Comparison of ENCODE assay signal across 7 mouse cellular contexts in genomic region chr2:164823181-164823585, GRCm38 (mm10). TPM values are rescaled to one million over a fixed set of nuclear protein-coding genes. Genes with fewer than 3 reads are reported as not detected.
A peak's percentile ranks its signal among the peaks of the same experiment; 100 is the strongest.
DNase-seq lines count a peak whose midpoint lies in the region; ATAC-seq lines count a peak whose summit lies in the region.

No protein-coding gene starts in this region.

- H3K9me3 ChIP-seq in lung, embryonic 15.5 days, result no peaks in the 10 kb centered on the region
- H3K9me3 ChIP-seq in stomach, embryonic 15.5 days, result no peaks in the 10 kb centered on the region

- H3K27me3 ChIP-seq in lung, embryonic 15.5 days, result no peaks in the 10 kb centered on the region
- H3K27me3 ChIP-seq in stomach, embryonic 15.5 days (replicated peaks), result no peaks in the 10 kb centered on the region

- peaks cover 41% of the 10 kb centered on the region for H3K36me3 ChIP-seq in lung, embryonic 15.5 days
- peaks cover 22% of the 10 kb centered on the region for H3K36me3 ChIP-seq in stomach, embryonic 15.5 days

- H3K4me2 ChIP-seq in lung, embryonic 15.5 days, result peak overlapping the region; percentile 58
- H3K4me2 ChIP-seq in stomach, embryonic 15.5 days, result peak overlapping the region; percentile 58

- WGBS in lung, embryonic 15.5 days, result 2% methylated on average over 10 of the region's 10 CpGs
- under 1% methylated on average over 10 of the region's 10 CpGs for WGBS in stomach, embryonic 15.5 days

- H3K4me1 ChIP-seq in lung, embryonic 15.5 days, result peaks cover 14% of the 10 kb centered on the region
- peaks cover 4% of the 10 kb centered on the region; the same call in 1 of the 2 replicates for H3K4me1 ChIP-seq in stomach, embryonic 15.5 days

- peak overlapping the region; percentile 70 for H3K4me3 ChIP-seq in lung, embryonic 15.5 days
- H3K4me3 ChIP-seq in stomach, embryonic 15.5 days (replicated peaks), result peak overlapping the region; percentile 66

- peak; percentile 14 to 33; a peak in 1 of 4 replicates for ATAC-seq in hematopoietic stem cell, adult 5-6 weeks (replicated peaks in 1 of 2; ENCODE audit: insufficient read depth in 1 of 2, low FRiP score in 2 of 2, low TSS enrichment in 1 of 2, low read depth in 1 of 2, poor library complexity in 2 of 2, severe bottlenecking in 2 of 2)
- ATAC-seq in lung, embryonic 15.5 days (ENCODE audit: borderline replicate concordance, extremely low read depth, low FRiP score, low TSS enrichment), result peak; percentile 76
- ATAC-seq in stomach, embryonic 15.5 days (ENCODE audit: insufficient read depth, low FRiP score, low read depth), result peak; percentile 45; the same call in 1 of the 2 replicates

- peak overlapping the region; percentile 70 for H3K9ac ChIP-seq in lung, embryonic 15.5 days
- H3K9ac ChIP-seq in stomach, embryonic 15.5 days, result peak overlapping the region; percentile 40; the same call in 1 of the 2 replicates

- peak overlapping the region; percentile 66 for H3K27ac ChIP-seq in lung, embryonic 15.5 days
- peak overlapping the region; percentile 75 for H3K27ac ChIP-seq in stomach, embryonic 15.5 days

- peak; percentile 48 for DNase-seq in right cerebral cortex, adult 18-20 months
- no peak for DNase-seq in right cerebral cortex, postnatal 14 days
- DNase-seq in embryo, embryonic 10.5 days (ENCODE audit: low spot score), result peak; percentile 77
- DNase-seq in cerebellum, postnatal 14 days, result no peak

RNA-seq across cellular contexts. Expression of gene Zswim1, which starts 0.7 kb away (rescaled TPM):
- 1.9 and 2.4 TPM in 2 replicates for total RNA-seq in hematopoietic stem cell, adult 5-6 weeks (2017)
- polyA plus RNA-seq in lung, embryonic 15.5 days (2015; fragmentation: Nextera tagmentation; extraction: Ambion mirVana), result 15.8 and 16.8 TPM in 2 replicates
- polyA plus RNA-seq in stomach, embryonic 15.5 days (2015; fragmentation: Nextera tagmentation; extraction: Ambion mirVana), result 13.1 and 13.5 TPM in 2 replicates

RNA-seq across cellular contexts. Expression of gene Spata25, which starts 5.2 kb away (rescaled TPM):
- total RNA-seq in hematopoietic stem cell, adult 5-6 weeks (2017), result not detected in 2 replicates
- not detected in 2 replicates for polyA plus RNA-seq in lung, embryonic 15.5 days (2015; fragmentation: Nextera tagmentation; extraction: Ambion mirVana)
- polyA plus RNA-seq in stomach, embryonic 15.5 days (2015; fragmentation: Nextera tagmentation; extraction: Ambion mirVana), result not detected in 2 replicates

RNA-seq across cellular contexts. Expression of gene Ctsa, which starts 9.5 kb away (rescaled TPM):
- total RNA-seq in hematopoietic stem cell, adult 5-6 weeks (2017), result 53.0 and 74.2 TPM in 2 replicates
- polyA plus RNA-seq in lung, embryonic 15.5 days (2015; fragmentation: Nextera tagmentation; extraction: Ambion mirVana), result 131 and 139 TPM in 2 replicates
- polyA plus RNA-seq in stomach, embryonic 15.5 days (2015; fragmentation: Nextera tagmentation; extraction: Ambion mirVana), result 132 and 159 TPM in 2 replicates

RNA-seq across cellular contexts. Expression of gene Neurl2, which starts 10.1 kb away (rescaled TPM):
- 2.1 TPM in 1 of 2 replicates, not detected in the other for total RNA-seq in hematopoietic stem cell, adult 5-6 weeks (2017)
- polyA plus RNA-seq in lung, embryonic 15.5 days (2015; fragmentation: Nextera tagmentation; extraction: Ambion mirVana), result 6.6 and 7.5 TPM in 2 replicates
- 6.2 and 6.9 TPM in 2 replicates for polyA plus RNA-seq in stomach, embryonic 15.5 days (2015; fragmentation: Nextera tagmentation; extraction: Ambion mirVana)

RNA-seq across cellular contexts. Expression of gene Zswim3, which starts 18.3 kb away (rescaled TPM):
- total RNA-seq in hematopoietic stem cell, adult 5-6 weeks (2017), result 2.5 and 4.1 TPM in 2 replicates
- 6.7 and 8.4 TPM in 2 replicates for polyA plus RNA-seq in lung, embryonic 15.5 days (2015; fragmentation: Nextera tagmentation; extraction: Ambion mirVana)
- polyA plus RNA-seq in stomach, embryonic 15.5 days (2015; fragmentation: Nextera tagmentation; extraction: Ambion mirVana), result 7.9 and 8.5 TPM in 2 replicates

Comparison
In these comparisons a context has a peak if more than half of its experiments do, and no peak if none do; other contexts are left out.
1. DNase-seq: peak in right cerebral cortex, adult 18-20 months (single experiment) and embryo, embryonic 10.5 days (single experiment); none in right cerebral cortex, postnatal 14 days (single experiment) and cerebellum, postnatal 14 days (0 of 2).
2. ATAC-seq: peak in every context shown above with its lines; median percentile 76 in lung, embryonic 15.5 days; 45 in stomach, embryonic 15.5 days; 24 in hematopoietic stem cell, adult 5-6 weeks.